Comparison of ENCODE assay signal across 8 mouse cellular contexts in the genomic region with DNA sequence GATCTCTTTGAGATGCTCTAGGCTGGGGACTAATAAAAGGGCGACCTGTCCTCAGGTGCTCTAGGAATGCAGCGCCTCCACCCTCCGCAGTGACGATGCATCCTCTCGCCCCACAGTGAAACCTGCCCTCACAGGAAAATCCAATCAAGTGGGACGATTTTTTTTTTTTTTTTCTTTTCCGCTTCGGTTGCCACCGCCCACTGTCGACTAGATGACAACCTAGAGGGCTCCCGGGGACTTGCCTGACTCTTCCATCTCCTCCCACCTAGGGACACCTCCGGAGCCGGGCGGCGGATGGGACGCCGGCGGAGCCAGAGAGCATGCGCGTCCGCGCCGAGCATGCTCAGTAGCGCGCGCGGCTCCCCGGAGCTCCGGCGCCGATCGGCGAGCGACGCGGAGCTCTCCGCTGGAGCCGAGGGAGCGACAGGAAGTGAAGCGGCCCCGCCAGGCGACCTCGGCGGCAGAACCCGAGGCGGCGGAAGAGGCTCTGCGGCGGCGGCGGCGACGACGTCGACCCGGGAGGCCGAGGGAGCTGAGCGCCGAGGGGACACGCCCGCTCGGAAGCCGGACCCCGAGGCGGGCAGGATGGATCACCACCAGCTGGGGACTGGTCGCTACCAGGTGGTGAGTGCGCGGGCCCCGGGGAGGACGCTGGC. TPM values are rescaled to one million over a fixed set of nuclear protein-coding genes. Genes with fewer than 3 reads are reported as not detected.
DNase-seq lines count a peak whose midpoint lies in the region; ATAC-seq and TF ChIP-seq lines count a peak whose summit lies in the region.

Gene Ndfip2 (plus strand): TSS at position 195 of the 656 bp plus-strand sequence.

- H3K36me3 ChIP-seq in hindbrain, postnatal 0 days (ENCODE audit: insufficient read depth, low read length) = no peaks in the 10 kb centered on the region

- no peaks in the 10 kb centered on the region for H3K27me3 ChIP-seq in hindbrain, postnatal 0 days (ENCODE audit: insufficient read depth, low read length)

- peak within 1 kb of the TSS; percentile 95 for H3K27ac ChIP-seq in gastrocnemius, adult 2 months
- peak within 1 kb of the TSS; percentile 88 for H3K27ac ChIP-seq in hindbrain, postnatal 0 days

- WGBS in hindbrain, postnatal 0 days = under 1% methylated on average over 68 of the region's 70 CpGs

- peak; percentile 97 for DNase-seq in ZHBTc4 (ENCODE audit: low read depth, low spot score)
- DNase-seq in cerebellum, postnatal 4 days (ENCODE audit: low spot score in 2 of 2) = peak; percentile 47 to 80
- DNase-seq in gastrocnemius, adult 2 months = peak; percentile 92
- peak; percentile 95 for DNase-seq in hindbrain, postnatal 0 days (ENCODE audit: low spot score)
- peak; percentile 82 to 92 for DNase-seq in left cerebral cortex, postnatal 10 days (ENCODE audit: extremely low spot score in 1 of 2, low spot score in 2 of 2)
- DNase-seq in right cerebral cortex, postnatal 25 days = peak; percentile 93
- DNase-seq in urinary bladder, postnatal 4 days (ENCODE audit: low spot score in 2 of 2) = peak; percentile 80 to 81

- peak within 1 kb of the TSS; percentile 67 for H3K4me2 ChIP-seq in hindbrain, postnatal 0 days (ENCODE audit: low read depth, low read length)

- intact Hi-C loops in gastrocnemius, adult 2 months (cut with DNase I) = loop anchor here (1.0 kb wide), 1 partner anchor 81 kb away; the partner anchor contains the start of gene Rbm26
- intact Hi-C loops in left cerebral cortex, postnatal 10 days (cut with DNase I) = no loop called here

- no peaks in the 10 kb centered on the region for H3K9me3 ChIP-seq in hindbrain, postnatal 0 days (ENCODE audit: low read length)

- no peak for TF ChIP-seq CTCF in gastrocnemius, adult 2 months (IDR thresholded peaks at IDR 0.05)
- no peak; the same call in 1 of the 2 replicates for TF ChIP-seq CTCF in hindbrain, postnatal 0 days (IDR thresholded peaks at IDR 0.05; ENCODE audit: low read depth)

- peak within 1 kb of the TSS; percentile 95 for H3K9ac ChIP-seq in hindbrain, postnatal 0 days (replicated peaks; ENCODE audit: low read length)

- 0 out of 2 replicates have a peak, but pooled peaks cover 4% of the 10 kb centered on the region for H3K4me1 ChIP-seq in hindbrain, postnatal 0 days (ENCODE audit: insufficient read depth, low read length)

- ATAC-seq in hindbrain, postnatal 0 days = peak; percentile 97
- ATAC-seq in megakaryocyte-erythroid progenitor cell, adult 5-6 weeks (replicated peaks; ENCODE audit: low FRiP score, low TSS enrichment, poor library complexity, severe bottlenecking) = peak; percentile 95

- peak within 1 kb of the TSS; percentile 98 for H3K4me3 ChIP-seq in gastrocnemius, adult 2 months
- H3K4me3 ChIP-seq in hindbrain, postnatal 0 days (ENCODE audit: low read length) = peak within 1 kb of the TSS; percentile 96

RNA-seq across cellular contexts. Expression of gene Ndfip2, which starts in this region (rescaled TPM):
- total RNA-seq in gastrocnemius, adult 2 months (2021) = 10 to 100 TPM; 12.8 to 13.0 TPM
- total RNA-seq in hindbrain, postnatal 0 days (2014; rRNA removed) = 155 and 175 TPM in 2 replicates
- polyA plus RNA-seq in hindbrain, postnatal 0 days (2015; fragmentation: Nextera tagmentation; extraction: Ambion mirVana) = 118 and 119 TPM in 2 replicates
- total RNA-seq in left cerebral cortex, postnatal 10 days (2021) = 100 to 1,000 TPM; 124 to 126 TPM
- total RNA-seq in megakaryocyte-erythroid progenitor cell, adult 5-6 weeks (2014; fragmentation: Nextera tagmentation) = 13.6 and 14.7 TPM in 2 replicates
- 13.8 and 16.2 TPM in 2 replicates for total RNA-seq in megakaryocyte-erythroid progenitor cell, adult 5-6 weeks (2017)

Comparison
In these comparisons a context has a peak if more than half of its experiments do, and no peak if none do; other contexts are left out.
1. Peak in every context shown above with its lines: DNase-seq, ATAC-seq, H3K4me3 ChIP-seq and H3K27ac ChIP-seq.